Mouse (Mus musculus) kidney, postnatal 10 days (tissue): Measurements from ENCODE around the gene Tmod2.

ENCODE experiments used
- DNase-seq: peaks from one replicate; pipeline ENCODE4 v3.0.0; 2021; ENCODE audit warnings: mixed read lengths

The Tmod2 gene

DNA sequence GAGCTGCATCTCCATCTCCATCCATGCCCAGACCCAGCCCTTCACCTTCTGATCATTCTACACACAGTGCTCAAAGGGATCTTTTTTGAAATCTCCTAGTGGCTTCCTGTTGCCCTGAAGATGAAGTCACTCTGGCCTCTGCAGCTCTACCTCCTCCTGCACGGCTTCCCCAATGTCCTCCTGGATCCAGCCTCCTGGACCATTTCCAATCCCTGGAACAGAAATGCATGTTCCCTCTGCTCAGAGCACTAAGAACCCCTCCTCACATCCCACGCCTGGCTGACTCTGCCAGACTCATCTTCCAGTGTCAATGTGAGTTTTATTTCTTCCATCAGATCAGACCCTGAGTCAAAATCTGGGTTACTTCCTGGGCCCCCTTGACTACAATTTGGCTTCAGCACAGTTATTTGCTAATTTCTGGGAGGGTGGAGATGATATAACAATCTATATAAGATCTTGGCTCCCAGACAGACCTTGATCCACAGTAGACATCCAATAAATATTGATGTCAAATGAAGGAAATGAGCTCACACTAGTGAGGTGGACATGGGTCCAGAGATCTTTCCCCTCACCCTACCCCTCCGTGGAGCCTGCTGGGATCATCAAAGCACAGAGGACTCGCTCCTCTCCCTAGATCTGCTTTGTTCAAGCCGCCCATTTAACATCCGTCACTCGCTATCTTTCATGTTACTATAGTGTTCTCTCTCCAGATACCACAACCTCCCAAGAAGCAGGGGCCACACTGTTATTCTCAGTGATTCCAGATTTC lies 10.8 kb downstream of the Tmod2 start:
- DNase-seq: no peak

GRCm38 (mm10) chr9:75599191-75599841 lies 11.8 kb downstream of the Tmod2 start:
- DNase-seq: peak; percentile 39

DNA sequence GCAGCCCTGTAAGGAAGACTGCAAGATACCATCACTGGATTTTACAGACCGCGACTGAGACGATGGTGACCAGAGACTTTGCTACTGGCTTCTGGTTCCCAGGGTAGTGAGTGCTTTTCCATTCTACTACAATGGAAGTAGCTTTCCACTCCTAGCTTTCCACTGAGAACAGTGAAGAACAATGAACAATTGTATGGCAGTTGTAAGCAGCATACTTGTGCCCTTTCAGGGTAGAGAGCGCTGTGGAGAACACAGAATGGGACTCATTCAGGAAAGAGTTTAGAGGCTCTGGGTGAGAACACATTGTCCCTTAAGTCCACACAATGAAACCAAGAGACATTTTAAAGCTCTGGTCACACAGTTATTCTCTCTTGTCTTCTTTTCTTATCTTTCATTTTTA lies 13.5 kb downstream of the Tmod2 start:
- no peak for DNase-seq

GRCm38 (mm10) chr9:75597036-75597435 lies 14.1 kb downstream of the Tmod2 start:
- DNase-seq: no peak

GRCm38 (mm10) chr9:75593481-75593880 lies 17.6 kb downstream of the Tmod2 start:
- no peak for DNase-seq

- no peak for DNase-seq
These were observed 21.0 kb downstream of the Tmod2 start for GRCm38 (mm10) chr9:75589850-75590790.

GRCm38 (mm10) chr9:75581694-75582350 lies 29.3 kb downstream of the Tmod2 start:
- DNase-seq: peak; percentile 31

- no peak for DNase-seq
These were observed 31.8 kb downstream of the Tmod2 start for GRCm38 (mm10) chr9:75579321-75579720.

DNA sequence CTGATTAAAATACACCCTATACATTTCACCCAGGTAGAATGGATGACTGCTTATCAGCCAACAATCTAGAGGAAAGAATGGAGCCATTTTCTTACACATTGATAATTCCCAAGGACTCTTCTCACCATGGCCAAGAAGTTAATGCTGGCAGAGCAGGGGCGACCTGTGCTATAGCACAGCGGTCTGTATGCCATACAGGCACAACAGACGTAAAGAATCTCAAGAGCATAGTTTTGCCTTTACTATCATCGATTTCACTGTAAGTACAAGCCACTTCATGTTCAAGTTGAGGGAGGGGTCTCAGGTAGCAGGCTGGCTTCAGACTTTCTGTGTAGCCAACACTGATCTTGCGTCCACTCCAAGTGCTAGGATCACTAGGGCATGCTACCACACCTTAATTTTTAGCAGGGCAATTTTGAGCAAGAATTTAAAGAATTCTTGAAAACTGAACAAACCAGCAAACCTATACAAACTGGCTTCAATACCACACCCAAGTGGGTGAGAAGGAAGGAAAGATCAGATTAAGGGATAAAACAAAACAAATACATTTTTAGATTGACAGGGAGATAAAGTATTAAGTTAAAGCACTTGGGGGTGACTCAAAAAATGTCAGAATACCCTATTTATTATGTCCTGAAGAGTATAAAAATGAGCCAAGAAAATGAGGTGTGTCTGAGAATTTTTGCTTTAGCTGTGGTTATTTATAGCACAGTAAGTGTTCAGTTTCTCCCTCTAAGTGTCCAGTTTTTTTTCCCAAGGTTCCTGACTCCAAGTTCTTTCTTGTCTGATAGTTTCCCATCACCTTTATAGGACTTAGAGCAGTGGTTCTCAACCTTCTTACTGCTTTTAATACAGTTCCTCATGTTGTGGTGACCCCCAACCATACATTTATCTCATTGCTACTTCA lies 39.8 kb downstream of the Tmod2 start:
- no peak for DNase-seq

DNA sequence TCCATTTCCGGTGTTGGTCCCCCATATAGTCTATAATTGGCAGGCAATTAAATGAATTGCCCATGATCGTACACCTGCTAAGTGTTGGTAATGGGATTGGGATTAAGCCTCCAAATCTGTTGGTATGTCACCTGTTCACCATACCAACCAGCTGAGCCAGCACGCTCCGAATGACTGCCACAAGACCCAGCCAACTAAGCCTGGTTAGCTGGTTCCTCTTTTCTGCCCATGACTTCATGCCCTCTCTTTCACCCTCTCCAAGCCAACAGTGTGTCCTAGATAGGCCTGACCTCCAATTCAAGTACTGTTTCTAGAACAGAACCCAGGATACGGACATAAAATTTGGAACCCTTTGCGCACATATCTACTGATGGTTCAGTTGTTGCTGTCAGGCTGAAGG lies 42.7 kb downstream of the Tmod2 start:
- no peak for DNase-seq

DNA sequence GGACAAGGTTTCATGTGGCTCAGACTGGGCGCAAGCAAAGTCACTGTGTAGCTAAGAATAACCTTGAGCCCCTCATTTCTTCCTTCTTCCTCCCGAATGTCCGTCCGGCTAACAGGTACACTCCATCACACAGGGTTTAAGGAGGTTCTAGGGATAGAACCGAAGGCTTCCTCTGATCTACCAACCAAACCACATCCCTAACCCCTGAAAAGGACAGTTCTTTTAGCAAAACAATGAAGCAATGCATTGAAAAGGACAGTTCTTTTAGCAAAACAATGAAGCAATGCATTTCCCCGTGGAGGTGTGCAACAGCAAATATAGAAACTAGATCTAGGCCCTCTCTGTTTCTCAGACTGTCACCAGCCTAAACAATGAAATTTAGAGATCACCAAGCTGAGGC lies 46.2 kb downstream of the Tmod2 start:
- DNase-seq: no peak

DNA sequence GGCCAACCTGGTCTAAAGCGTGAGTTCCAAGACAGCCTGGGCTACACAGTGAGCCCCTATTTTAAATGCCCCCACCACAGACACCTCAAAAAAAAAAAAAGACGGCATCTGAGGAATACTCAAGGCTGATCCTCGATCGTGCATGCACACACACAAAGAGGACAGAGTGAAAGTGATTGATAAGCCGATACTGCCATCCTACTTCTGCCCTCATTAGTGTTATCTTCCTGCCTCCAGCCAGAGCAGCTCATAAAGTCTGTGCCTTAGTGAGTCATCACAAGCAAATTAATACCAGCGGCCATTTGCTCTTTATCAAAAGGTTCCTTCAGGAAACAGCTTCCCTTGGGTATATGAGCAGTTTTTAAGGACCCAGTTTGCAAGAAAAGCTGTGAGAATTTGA lies 47.5 kb downstream of the Tmod2 start:
- no peak for DNase-seq

DNA sequence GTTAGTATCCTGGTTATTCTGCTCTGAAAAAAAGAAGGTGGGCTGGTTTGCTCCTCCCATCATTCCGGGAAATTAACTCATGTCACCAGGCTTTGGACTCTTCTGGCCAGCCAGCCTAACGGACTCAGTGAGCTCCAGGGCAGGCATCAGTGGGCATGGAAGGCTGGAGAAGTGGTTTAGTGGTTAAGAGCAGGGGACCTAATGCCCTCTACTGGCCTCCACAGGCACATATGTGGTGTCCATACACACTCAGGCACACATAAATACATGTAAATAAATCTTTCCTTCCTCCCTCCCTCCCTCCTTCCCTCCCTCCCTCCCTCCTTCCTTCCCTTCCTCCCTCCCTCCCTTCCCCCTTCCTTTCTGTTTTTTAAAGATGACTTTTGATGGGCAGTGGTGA lies 47.9 kb downstream of the Tmod2 start:
- no peak for DNase-seq

DNA sequence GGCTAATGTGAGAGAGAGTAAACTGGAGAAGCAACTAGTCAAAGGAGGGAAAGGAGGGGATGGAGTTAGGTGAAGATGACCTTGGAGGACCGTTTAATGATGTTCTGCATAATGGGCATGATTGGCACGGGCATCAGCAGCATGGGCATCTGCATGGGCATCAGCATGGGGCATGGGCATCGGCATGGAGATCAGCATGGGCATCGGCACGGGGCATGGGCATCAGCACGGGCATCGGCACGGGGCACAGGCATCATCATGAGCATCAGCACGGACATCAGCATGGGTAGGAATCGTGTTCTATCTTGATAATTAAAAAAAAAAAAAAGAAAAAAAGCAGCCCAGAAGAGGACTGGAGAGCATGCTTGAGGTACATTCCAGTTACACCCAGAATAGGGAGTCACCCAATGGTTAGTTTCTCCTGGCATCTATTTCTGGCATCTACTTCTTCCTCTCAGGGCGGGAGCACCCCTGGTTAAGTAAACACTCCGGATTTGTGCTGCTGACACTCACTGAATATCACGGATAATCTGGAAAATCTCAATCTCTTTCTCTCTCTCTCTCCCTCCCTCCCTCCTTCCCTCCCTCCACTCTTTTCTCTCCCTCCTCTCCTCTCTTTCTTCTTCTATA lies 50.0 kb downstream of the Tmod2 start:
- no peak for DNase-seq

DNA sequence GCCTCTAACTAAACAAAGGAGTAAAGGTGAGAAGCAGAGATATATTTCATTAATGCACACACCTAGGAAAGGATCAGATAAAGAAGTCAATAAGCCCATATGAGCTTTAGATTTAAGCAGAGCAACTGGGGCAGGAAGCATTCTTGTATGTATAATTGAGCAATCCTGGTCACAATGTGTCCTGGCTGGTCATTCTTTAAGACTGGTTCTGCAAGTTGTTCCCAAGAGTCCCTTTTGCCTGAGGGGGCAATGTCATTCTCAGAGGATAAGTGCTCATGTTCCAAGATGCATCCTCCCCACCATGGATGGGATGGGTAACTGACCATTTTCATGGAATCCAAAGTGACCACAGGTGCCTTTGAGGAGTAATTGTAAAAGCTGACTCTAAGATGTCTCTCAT lies 50.8 kb downstream of the Tmod2 start:
- DNase-seq: no peak

GRCm38 (mm10) chr9:75559512-75560012 lies 51.6 kb downstream of the Tmod2 start, which contains the start of gene Tmod3:
Gene Tmod3 (minus strand): TSS chr9:75559657.
- DNase-seq: peak; percentile 97

- peak; percentile 86 for DNase-seq
These were observed 52.2 kb downstream of the Tmod2 start for GRCm38 (mm10) chr9:75558812-75559511.

DNA sequence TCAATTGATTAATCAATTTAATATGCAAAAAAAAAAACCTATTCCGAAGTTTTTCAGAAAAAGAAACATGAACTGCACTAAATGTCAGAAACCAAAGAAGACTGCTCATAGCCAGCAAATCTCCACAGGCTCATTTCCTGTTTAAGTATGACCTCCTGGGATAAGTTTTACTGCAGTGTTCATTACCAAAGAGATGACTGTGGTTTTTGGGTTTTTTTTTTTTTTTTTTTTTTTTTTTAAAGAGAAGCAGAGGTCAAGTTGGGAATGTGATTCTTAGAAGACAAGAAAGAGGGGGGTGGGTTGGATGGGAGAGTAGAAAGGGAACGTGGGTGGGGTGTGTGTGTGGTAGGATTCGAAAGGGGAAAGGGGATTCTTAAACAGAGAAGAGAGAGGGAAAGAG lies 52.8 kb downstream of the Tmod2 start:
- no peak for DNase-seq

- DNase-seq: no peak
These were observed 57.4 kb downstream of the Tmod2 start for GRCm38 (mm10) chr9:75553719-75554118.

DNA sequence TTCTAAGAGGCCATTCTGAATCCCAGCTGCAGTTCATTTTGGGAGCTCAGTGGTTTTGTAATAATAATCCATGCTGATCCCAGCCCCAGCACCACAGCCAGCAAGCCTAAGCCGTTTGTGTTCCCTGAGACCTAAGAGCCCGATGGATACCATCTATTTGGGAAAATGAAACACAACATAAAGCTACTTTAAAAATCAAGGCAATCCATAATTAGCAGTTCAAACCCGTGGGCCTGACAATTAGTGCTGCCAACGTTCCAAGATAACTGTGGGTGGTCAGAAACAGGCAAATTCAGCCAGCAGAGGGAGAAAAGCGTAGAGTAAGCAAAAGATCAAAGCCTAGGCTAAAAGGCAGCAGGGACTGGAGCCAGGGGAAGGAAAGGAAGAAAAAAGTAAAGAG lies 59.8 kb downstream of the Tmod2 start:
- no peak for DNase-seq
